Mouse (Mus musculus) lung, postnatal 0 days (tissue): Measurements from ENCODE around the gene A930009A15Rik.

ENCODE experiments used
- CTCF ChIP-seq: IDR thresholded peaks from 2 replicates; pipeline ENCODE4 v1.5.1; 2016; ENCODE audit warnings: antibody characterized with exemption, mild to moderate bottlenecking
- EP300 ChIP-seq: IDR thresholded peaks from 2 replicates; pipeline ENCODE4 v1.6.1; 2016; ENCODE audit warnings: antibody characterized with exemption, mild to moderate bottlenecking, control low read depth

DNA sequence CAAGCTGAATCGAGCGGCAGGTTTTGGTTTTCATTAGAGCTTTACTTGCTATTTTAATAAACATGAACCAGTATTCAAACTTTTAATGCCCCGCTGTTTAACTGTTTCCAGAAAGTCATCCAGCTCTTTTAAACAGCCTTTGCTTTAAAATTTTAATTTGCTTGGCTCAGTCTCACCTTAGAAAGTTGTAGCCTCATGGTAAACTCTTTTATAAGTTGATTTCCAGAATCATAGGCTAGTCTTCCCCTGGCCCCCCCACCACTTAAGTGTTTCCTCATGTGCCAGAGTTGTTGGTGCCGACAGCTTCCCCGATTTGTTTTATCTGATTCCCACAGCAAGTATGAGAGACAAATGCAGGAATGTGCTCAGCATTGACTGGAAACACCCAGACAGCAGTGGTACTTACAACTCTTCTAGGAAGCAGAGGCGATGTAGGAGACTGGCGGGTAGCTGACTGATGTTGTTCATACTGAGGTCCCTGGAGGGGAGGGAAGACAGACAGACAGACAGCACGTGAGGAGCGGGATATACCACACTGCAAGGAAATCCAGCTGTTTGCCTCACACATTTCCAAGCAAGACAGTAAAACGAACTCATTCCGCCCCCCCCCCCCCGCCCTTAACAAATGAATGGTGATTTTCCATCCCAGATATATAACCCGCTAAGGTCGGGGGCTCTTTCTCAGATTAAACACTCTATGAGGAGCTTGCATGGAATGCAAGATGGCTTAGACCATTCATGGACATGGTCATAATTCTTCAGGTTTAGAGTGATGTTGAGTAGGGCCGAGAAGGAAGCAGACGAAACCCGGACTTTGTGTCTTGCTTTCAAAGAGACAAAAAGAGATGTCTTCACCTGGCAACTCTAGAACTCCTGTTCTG, 49.3 kb upstream of the A930009A15Rik start:
- TF ChIP-seq CTCF (no peak), EP300 (no peak)
